Mouse (Mus musculus) midbrain, embryonic 12.5 days (tissue): ENCODE results near the gene Pctp. TPM values are rescaled to one million over a fixed set of nuclear protein-coding genes. Genes with fewer than 3 reads are reported as not detected.

Experiments used
- ATAC-seq: fragments of 200-750 bp; cut with Nextera tagmentation; 2 replicates; pipeline ENCODE4 v1.8.0; 2017; ENCODE audit warnings: low read depth, moderate TSS enrichment, moderate library complexity; ENCODE audit not compliant: low FRiP score
- H3K27ac ChIP-seq: fragments of 300-500 bp; sonication (generic); replicated peaks from 2 replicates; pipeline ENCODE4 v1.5.1; 2016; ENCODE audit warnings: mild to moderate bottlenecking
- H3K27me3 ChIP-seq: fragments of 300-500 bp; sonication (generic); 2 replicates; pipeline ENCODE4 v1.6.1; 2016; ENCODE audit warnings: mild to moderate bottlenecking
- H3K36me3 ChIP-seq: fragments of 300-500 bp; sonication (generic); 2 replicates; pipeline ENCODE4 v1.6.1; 2016
- H3K4me1 ChIP-seq: fragments of 300-500 bp; sonication (generic); 2 replicates; pipeline ENCODE4 v1.6.1; 2016
- H3K4me2 ChIP-seq: fragments of 300-500 bp; sonication (generic); replicated peaks from 2 replicates; pipeline ENCODE4 v1.6.1; 2016; ENCODE audit warnings: mild to moderate bottlenecking, moderate library complexity
- H3K4me3 ChIP-seq: fragments of 300-500 bp; sonication (generic); 2 replicates; pipeline ENCODE4 v1.5.1; 2016; ENCODE audit warnings: mild to moderate bottlenecking
- H3K9ac ChIP-seq: fragments of 300-500 bp; sonication (generic); replicated peaks from 2 replicates; pipeline ENCODE4 v1.6.1; 2016; ENCODE audit warnings: mild to moderate bottlenecking, moderate library complexity
- H3K9me3 ChIP-seq: fragments of 300-500 bp; sonication (generic); 2 replicates; pipeline ENCODE4 v1.6.1; 2016; ENCODE audit warnings: mild to moderate bottlenecking
- WGBS: fragments of 180-500 bp; shearing (Covaris S2); methylation state at CpG from one replicate; pipeline ENCODE4 v1.1.7; 2016; 5-methylcytosine and 5-hydroxymethylcytosine counted together
- polyA plus RNA-seq: library from polyadenylated mRNA; unstranded; fragments of >200 nt; fragmentation: Nextera tagmentation; extraction: Ambion mirVana; gene quantifications from 2 replicates; pipeline ENCODE4 v1.2.1, GENCODE M21; 2016

The Pctp gene
- polyA plus RNA-seq, 1 experiment from 2014 or later: 8.0 TPM

DNA sequence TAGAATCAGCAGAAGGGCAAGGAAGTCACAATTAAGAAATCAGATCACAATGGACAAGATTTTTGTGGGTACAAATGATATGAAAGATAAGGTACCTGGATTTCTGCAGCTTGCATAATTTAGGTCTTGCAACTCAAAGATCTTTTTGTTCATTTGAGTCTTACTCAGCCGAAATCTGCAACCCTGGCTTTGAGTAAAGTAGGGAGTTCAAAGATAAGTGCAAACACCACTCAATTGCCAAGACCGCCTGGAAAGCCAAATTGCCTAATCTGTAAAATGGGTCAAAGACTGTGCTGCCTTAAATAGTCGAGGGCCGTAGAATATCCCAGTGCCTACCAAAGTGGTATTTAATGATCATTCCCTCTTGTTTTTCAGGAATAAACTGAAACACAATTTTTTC lies 692 bp upstream of the Pctp start:
- 92% methylated on average over 4 of the region's 4 CpGs for WGBS
- Histone ChIP-seq H3K4me3 (no peak overlapping the region), H3K4me2 (no peak overlapping the region), H3K9me3 (no peaks in the 10 kb centered on the region), H3K4me1 (0 out of 2 replicates have a peak, but pooled peaks cover 7% of the 10 kb centered on the region), H3K36me3 (no peaks in the 10 kb centered on the region), H3K27ac (no peak overlapping the region), H3K9ac (no peak overlapping the region), H3K27me3 (no peaks in the 10 kb centered on the region)
- no peak for ATAC-seq

DNA sequence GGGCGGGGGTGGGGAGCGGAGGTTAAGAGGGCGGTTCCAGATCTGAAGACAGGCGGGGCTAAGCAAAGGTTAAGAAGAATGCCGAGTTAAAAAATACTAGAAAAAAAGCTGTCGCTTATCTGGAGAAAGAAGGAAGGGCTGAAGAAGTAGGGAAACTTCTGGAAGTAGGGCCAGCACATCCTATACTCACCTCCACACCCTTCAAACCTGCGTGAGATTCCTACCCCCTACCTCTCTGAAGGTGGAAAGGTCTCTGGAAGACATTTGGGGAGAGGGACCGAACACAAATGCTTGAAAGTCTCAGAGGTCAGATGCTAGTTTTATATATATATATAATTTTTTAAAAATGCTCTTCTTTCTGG lies 274 bp upstream of the Pctp start:
- Histone ChIP-seq H3K27ac (no peak overlapping the region), H3K4me3 (peak overlapping the region; percentile 54), H3K36me3 (no peaks in the 10 kb centered on the region), H3K4me1 (0 out of 2 replicates have a peak, but pooled peaks cover 7% of the 10 kb centered on the region), H3K9me3 (no peaks in the 10 kb centered on the region), H3K4me2 (peak overlapping the region; percentile 79), H3K9ac (no peak overlapping the region; the same call in 1 of the 2 replicates), H3K27me3 (no peaks in the 10 kb centered on the region)
- ATAC-seq: peak; percentile 73; the same call in 1 of the 2 replicates
- WGBS: 12% methylated on average over 8 of the region's 8 CpGs

- Histone ChIP-seq H3K4me3 (0 out of 2 replicates have a peak overlapping the region, but pooled peaks have one; percentile 54), H3K27me3 (no peaks in the 10 kb centered on the region), H3K4me1 (0 out of 2 replicates have a peak, but pooled peaks cover 7% of the 10 kb centered on the region), H3K27ac (no peak overlapping the region), H3K36me3 (no peaks in the 10 kb centered on the region), H3K4me2 (peak overlapping the region; percentile 79), H3K9me3 (no peaks in the 10 kb centered on the region), H3K9ac (no peak overlapping the region)
- no peak for ATAC-seq
- WGBS: 87% methylated on average over 10 of the region's 10 CpGs
Measured at GRCm38 (mm10) chr11:90001396-90002230, 1.1 kb downstream of the Pctp start.

DNA sequence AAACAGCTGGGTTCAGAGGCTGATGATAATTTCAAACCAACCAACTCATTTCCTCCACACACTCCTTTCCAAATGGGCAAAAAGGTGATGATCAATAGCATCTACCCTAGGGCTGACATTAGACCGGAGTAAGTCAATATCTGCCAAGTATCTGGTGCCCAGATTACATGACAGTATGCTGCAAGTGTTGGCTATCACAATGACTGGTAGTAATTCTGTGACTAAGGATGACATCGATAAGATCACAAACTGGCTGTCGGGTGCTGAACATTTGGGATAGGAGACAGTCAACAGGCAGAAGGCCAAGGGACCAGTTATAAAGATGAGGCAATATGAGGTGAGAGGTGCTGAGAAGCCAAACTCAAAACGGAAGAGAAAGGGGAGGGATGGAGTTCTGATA lies 2.0 kb downstream of the Pctp start:
- ATAC-seq: no peak
- no peaks in the 10 kb centered on the region for H3K9me3 ChIP-seq
- WGBS: 94% methylated on average over 4 of the region's 4 CpGs
- no peak overlapping the region for H3K4me3 ChIP-seq
- no peak overlapping the region for H3K9ac ChIP-seq
- H3K27me3 ChIP-seq: no peaks in the 10 kb centered on the region
- H3K4me1 ChIP-seq: 0 out of 2 replicates have a peak, but pooled peaks cover 7% of the 10 kb centered on the region
- no peak overlapping the region for H3K4me2 ChIP-seq
- no peak overlapping the region for H3K27ac ChIP-seq
- H3K36me3 ChIP-seq: no peaks in the 10 kb centered on the region

DNA sequence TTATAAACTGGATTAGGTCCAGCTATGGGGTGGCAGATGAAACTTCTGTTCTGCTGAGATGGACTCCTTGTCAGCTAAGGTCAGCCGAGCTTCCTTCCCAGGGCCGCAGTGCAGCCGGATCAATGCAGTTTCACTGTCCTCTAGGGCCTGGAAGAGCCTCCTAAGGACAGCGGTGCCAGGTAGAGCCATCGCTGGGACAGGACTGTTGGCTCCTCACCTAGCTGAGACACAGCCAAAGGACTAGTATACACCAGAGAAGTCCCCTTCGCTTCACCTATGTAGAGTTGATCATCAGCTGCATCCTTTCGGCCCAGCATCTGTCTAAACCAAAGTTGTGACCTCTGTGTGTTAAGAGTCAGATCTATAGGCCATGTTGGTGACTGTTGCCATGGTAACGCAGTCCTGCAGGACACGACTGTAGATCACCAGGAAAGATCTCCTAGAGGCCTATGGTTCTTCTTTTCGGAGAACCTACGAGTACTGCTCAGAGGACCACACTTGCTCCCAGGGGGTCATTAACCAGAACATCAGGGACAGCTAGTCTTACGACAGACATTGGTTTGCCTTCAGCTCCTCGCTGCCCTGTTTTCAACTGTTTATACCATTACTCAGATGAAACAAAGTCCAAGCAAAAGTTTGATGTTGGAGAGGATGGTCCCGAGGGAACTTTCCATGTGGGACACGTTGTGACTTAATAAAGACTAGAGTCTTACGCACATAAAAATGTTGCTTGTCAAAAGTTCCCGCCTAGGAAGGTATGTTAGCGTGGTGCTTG lies 3.5 kb downstream of the Pctp start:
- Histone ChIP-seq H3K27ac (no peak overlapping the region), H3K9ac (no peak overlapping the region), H3K27me3 (no peaks in the 10 kb centered on the region), H3K4me2 (no peak overlapping the region), H3K4me1 (0 out of 2 replicates have a peak, but pooled peaks cover 7% of the 10 kb centered on the region), H3K9me3 (no peaks in the 10 kb centered on the region), H3K4me3 (no peak overlapping the region), H3K36me3 (no peaks in the 10 kb centered on the region)
- 93% methylated on average over 18 of the region's 18 CpGs for WGBS
- ATAC-seq: no peak

DNA sequence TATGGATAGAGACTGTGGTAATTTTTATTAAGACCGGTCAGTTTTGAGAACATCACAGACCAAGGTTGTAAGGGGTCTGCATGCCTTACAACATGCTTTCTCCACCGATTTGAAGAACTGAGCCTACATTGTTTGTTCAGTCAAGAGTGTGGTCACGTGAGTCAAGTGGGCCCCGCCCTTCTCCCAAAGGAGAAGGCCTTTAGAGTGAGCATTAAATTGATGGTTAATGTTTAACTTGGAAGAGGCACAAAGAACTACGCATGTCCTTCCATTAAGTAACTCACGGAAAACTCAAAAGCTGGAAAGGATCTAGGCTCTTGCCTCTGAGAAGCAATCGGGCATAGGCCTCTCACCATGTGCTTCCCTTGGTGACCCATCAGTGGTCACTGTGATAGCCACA lies 5.8 kb downstream of the Pctp start:
- ATAC-seq: no peak
- Histone ChIP-seq H3K36me3 (no peaks in the 10 kb centered on the region), H3K9ac (no peak overlapping the region), H3K4me2 (no peak overlapping the region), H3K27ac (no peak overlapping the region), H3K9me3 (no peaks in the 10 kb centered on the region), H3K4me3 (no peak overlapping the region), H3K4me1 (0 out of 2 replicates have a peak, but pooled peaks cover under 1% of the 10 kb centered on the region), H3K27me3 (no peaks in the 10 kb centered on the region)
- 90% methylated on average over 7 of the region's 7 CpGs for WGBS

DNA sequence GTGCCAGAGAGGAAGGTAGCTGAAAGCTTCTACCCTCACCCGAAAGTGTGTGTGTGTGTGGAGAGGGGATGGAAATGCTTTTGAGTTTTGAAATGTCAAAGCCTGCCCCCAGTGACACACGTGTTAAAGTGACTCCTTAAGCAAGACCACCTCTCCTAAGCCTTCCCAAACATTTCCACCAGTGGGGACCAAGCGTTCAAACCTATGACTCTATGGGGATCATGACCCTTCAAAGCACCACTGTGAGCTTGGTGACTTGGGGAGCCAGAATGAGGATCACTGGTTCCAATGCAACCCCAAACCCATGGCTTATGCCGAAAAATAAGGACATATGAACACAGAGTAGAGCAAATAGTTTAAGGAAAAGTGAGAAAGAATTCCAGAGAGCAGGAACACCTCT lies 6.3 kb downstream of the Pctp start:
- ATAC-seq: no peak

GRCm38 (mm10) chr11:89995596-89995995 lies 7.1 kb downstream of the Pctp start:
- H3K4me2 ChIP-seq: no peak overlapping the region
- WGBS: 89% methylated on average over 5 of the region's 5 CpGs

More for the DNA sequence above, 6.3 kb downstream of the Pctp start:
- H3K36me3 ChIP-seq: no peaks in the 10 kb centered on the region
- H3K4me2 ChIP-seq: no peak overlapping the region
- H3K9me3 ChIP-seq: no peaks in the 10 kb centered on the region
- no peaks in the 10 kb centered on the region for H3K27me3 ChIP-seq
- WGBS: 84% methylated on average over 4 of the region's 4 CpGs
- no peak overlapping the region for H3K4me3 ChIP-seq
- no peak overlapping the region for H3K9ac ChIP-seq
- no peaks in the 10 kb centered on the region for H3K4me1 ChIP-seq
- H3K27ac ChIP-seq: no peak overlapping the region

DNA sequence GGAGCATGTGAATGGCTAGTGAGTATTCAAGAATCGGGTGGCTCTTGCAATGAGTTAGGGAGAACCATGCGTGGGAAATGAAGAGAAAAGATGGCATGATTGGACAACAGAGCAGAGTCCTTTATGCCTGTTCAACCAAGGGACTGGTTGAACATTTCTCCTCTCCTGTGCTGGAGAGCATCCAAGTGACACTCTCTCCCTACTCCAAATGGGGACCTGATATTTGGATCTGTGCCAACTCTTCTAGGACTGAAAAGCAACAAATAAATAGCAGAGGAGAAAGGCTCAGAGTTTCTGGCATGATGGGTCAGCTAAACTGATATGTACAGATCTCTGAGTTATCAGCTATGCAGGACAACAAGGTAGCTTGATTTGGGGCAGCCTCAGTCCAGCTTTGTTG lies 8.0 kb downstream of the Pctp start:
- 86% methylated on average over 2 of the region's 2 CpGs for WGBS
- no peak for ATAC-seq
- no peaks in the 10 kb centered on the region for H3K9me3 ChIP-seq

More at GRCm38 (mm10) chr11:89995596-89995995, 7.1 kb downstream of the Pctp start:
- H3K27ac ChIP-seq: no peak overlapping the region
- no peaks in the 10 kb centered on the region for H3K4me1 ChIP-seq
- ATAC-seq: no peak
- H3K9me3 ChIP-seq: no peaks in the 10 kb centered on the region
- no peaks in the 10 kb centered on the region for H3K27me3 ChIP-seq
- H3K4me3 ChIP-seq: no peak overlapping the region
- H3K36me3 ChIP-seq: no peaks in the 10 kb centered on the region
- H3K9ac ChIP-seq: no peak overlapping the region

DNA sequence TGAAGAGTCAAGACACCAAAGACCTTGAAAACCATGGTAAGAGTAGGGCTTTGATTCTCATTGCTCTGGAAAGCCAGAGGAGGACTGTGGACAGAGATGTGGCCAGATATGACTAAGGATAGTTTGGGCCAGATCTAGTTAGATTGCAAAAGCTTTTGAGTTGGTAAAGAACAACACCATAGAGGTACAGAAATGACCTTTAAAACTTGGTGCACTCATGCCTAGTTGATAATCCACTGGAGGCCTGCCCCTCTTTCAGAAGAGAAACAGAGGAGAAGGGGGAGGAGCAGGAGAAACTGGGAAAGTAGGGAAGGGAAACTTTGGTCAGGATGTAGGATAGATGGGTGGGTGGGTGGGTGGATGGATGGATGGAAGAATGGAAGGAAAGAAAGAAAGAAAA lies 11.0 kb downstream of the Pctp start:
- Histone ChIP-seq H3K27ac (no peak overlapping the region), H3K36me3 (no peaks in the 10 kb centered on the region), H3K9ac (no peak overlapping the region), H3K4me2 (no peak overlapping the region), H3K4me1 (no peaks in the 10 kb centered on the region), H3K4me3 (no peak overlapping the region), H3K9me3 (no peaks in the 10 kb centered on the region), H3K27me3 (no peaks in the 10 kb centered on the region)
- ATAC-seq: no peak

More for the DNA sequence above, 8.0 kb downstream of the Pctp start:
- Histone ChIP-seq H3K4me1 (no peaks in the 10 kb centered on the region), H3K9ac (no peak overlapping the region), H3K4me2 (no peak overlapping the region), H3K36me3 (no peaks in the 10 kb centered on the region), H3K27ac (no peak overlapping the region), H3K27me3 (no peaks in the 10 kb centered on the region), H3K4me3 (no peak overlapping the region)

DNA sequence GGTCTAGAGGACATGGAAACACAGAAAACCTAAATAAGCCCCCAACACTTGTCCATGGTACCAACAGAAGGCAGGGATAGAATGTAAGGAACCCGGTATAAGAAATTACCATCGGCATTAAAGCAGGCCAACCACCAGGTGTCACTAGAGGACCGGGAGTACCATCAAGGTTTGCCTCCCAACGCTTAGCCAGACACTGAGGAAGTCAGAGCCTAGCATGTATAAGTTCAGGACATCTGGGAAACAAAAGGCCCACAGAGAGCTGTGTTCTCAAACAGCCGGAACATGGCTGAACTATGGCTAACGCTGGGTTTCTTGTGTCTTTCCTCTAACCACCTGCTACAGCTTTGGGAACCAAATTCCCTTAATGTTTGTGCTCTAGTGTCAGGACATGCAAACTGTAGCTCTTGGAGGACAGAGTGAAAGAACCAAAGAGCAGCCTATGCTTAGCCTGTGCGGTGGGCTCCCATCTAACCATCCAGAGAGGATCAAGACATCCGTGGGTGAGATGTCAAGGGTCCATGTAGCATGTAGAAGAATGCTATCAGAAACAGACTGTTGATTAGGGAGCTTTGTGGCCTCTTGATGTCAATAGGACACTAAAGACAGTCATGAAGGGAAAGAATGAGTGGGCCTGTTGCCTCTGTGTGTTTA lies 13.6 kb downstream of the Pctp start:
- peak; percentile 63; the same call in 1 of the 2 replicates for ATAC-seq
- H3K27ac ChIP-seq: no peak overlapping the region
- H3K4me1 ChIP-seq: no peaks in the 10 kb centered on the region
- H3K27me3 ChIP-seq: no peaks in the 10 kb centered on the region
- H3K36me3 ChIP-seq: no peaks in the 10 kb centered on the region
- H3K4me3 ChIP-seq: no peak overlapping the region
- H3K9ac ChIP-seq: no peak overlapping the region
- H3K4me2 ChIP-seq: no peak overlapping the region
- no peaks in the 10 kb centered on the region for H3K9me3 ChIP-seq
- 21% methylated on average over 8 of the region's 8 CpGs for WGBS

- Histone ChIP-seq H3K9ac (no peak overlapping the region), H3K27me3 (no peaks in the 10 kb centered on the region), H3K27ac (no peak overlapping the region), H3K36me3 (no peaks in the 10 kb centered on the region), H3K9me3 (no peaks in the 10 kb centered on the region), H3K4me3 (no peak overlapping the region), H3K4me1 (no peaks in the 10 kb centered on the region), H3K4me2 (no peak overlapping the region)
- 89% methylated on average over 8 of the region's 8 CpGs for WGBS
- ATAC-seq: no peak
Measured at GRCm38 (mm10) chr11:89986516-89986915, 16.2 kb downstream of the Pctp start.
